Mouse (Mus musculus) gastrocnemius, postnatal 10 days (tissue): ENCODE results near the gene Macrod2. TPM values are rescaled to one million over a fixed set of nuclear protein-coding genes. Genes with fewer than 3 reads are reported as not detected.

Source experiments
- DNase-seq: peaks from one replicate; pipeline ENCODE4 v3.0.0; 2021; ENCODE audit warnings: mixed read lengths
- total RNA-seq, 2 experiments: library from RNA; stranded (reverse); gene quantifications; 2 replicates each; pipeline ENCODE4 v1.2.3; 2021

The Macrod2 gene
- total RNA-seq, 2 experiments from 2014 or later = 16.6 to 17.4 TPM

GRCm38 (mm10) chr2:140793886-140794608 is 398.9 kb downstream of the Macrod2 start:
- DNase-seq = no peak

GRCm38 (mm10) chr2:140811693-140812092 is 416.6 kb downstream of the Macrod2 start:
- no peak for DNase-seq

- no peak for DNase-seq
Observed at GRCm38 (mm10) chr2:140819391-140820120, 424.4 kb downstream of the Macrod2 start.

- DNase-seq = no peak
Observed at GRCm38 (mm10) chr2:140822378-140822777, 427.3 kb downstream of the Macrod2 start.

GRCm38 (mm10) chr2:140826241-140826640 is 431.1 kb downstream of the Macrod2 start:
- DNase-seq = no peak

GRCm38 (mm10) chr2:140828859-140829258 is 433.8 kb downstream of the Macrod2 start:
- no peak for DNase-seq

GRCm38 (mm10) chr2:140830086-140830485 is 435.0 kb downstream of the Macrod2 start:
- DNase-seq = no peak

- no peak for DNase-seq
Observed at GRCm38 (mm10) chr2:140839371-140839770, 444.3 kb downstream of the Macrod2 start.

GRCm38 (mm10) chr2:140839880-140840279 is 444.8 kb downstream of the Macrod2 start:
- DNase-seq = peak; percentile 11

GRCm38 (mm10) chr2:140844030-140844429 is 448.9 kb downstream of the Macrod2 start:
- DNase-seq = no peak

- DNase-seq = no peak
Observed at GRCm38 (mm10) chr2:140847817-140848428, 452.8 kb downstream of the Macrod2 start.

- no peak for DNase-seq
Observed at GRCm38 (mm10) chr2:140853538-140853937, 458.4 kb downstream of the Macrod2 start.

GRCm38 (mm10) chr2:140861356-140861755 is 466.2 kb downstream of the Macrod2 start:
- no peak for DNase-seq

GRCm38 (mm10) chr2:140862736-140863135 is 467.6 kb downstream of the Macrod2 start:
- DNase-seq = no peak

GRCm38 (mm10) chr2:140865636-140866035 is 470.5 kb downstream of the Macrod2 start:
- DNase-seq = no peak

GRCm38 (mm10) chr2:140867116-140867515 is 472.0 kb downstream of the Macrod2 start:
- DNase-seq = no peak

- no peak for DNase-seq
Observed at GRCm38 (mm10) chr2:140885176-140885575, 490.1 kb downstream of the Macrod2 start.

- DNase-seq = no peak
Observed at GRCm38 (mm10) chr2:140890683-140891082, 495.6 kb downstream of the Macrod2 start.

- no peak for DNase-seq
Observed at GRCm38 (mm10) chr2:140896396-140897082, 501.4 kb downstream of the Macrod2 start.

GRCm38 (mm10) chr2:140898408-140898985 is 503.4 kb downstream of the Macrod2 start:
- DNase-seq = no peak

- no peak for DNase-seq
Observed at GRCm38 (mm10) chr2:140905331-140905730, 510.2 kb downstream of the Macrod2 start.

GRCm38 (mm10) chr2:140906123-140906522 is 511.0 kb downstream of the Macrod2 start:
- DNase-seq = no peak
